Mouse (Mus musculus): ENCODE measurements around the gene Eno2.
A peak's percentile ranks its signal among the peaks of the same experiment; 100 is the strongest.

DNA sequence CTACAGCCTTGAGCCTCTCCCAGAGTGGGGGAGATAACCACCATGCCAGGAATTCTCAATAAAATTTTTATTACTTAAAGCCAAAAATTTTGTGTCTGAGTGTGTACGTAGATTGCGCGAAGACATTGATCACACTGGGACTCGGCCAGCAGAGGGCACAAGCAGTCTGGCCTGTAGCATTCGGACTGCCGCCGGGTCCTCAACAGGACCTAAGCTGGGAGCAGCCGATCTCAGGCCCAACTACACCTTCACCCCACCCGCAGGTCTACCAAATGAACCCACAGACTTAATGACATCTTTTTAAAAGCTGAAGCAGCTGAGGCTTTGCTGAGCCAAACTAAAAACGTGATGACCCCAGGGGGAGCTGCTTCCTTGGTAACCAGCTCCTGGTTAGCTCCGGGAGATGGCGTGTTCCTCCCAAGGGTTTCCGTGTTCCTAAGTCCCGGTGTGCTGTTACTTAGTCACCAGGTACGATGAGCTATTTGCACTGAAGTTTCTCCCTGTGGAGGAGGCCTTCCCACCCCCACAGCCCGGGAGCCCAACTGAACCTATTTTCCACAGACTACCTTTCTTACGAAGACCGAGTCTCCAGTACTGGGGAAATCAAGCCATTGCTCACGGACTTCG, 52.5 kb downstream of the Eno2 start:
- TF ChIP-seq EP300 (optimal IDR thresholded peaks at IDR 0.05) = no peak
- TF ChIP-seq CTCF (IDR thresholded peaks at IDR 0.05; ENCODE audit: low read depth) = peak; percentile 80

All from stomach, postnatal 0 days (tissue).